Mouse (Mus musculus): ENCODE data around the gene Dock6. TPM values are rescaled to one million over a fixed set of nuclear protein-coding genes. Genes with fewer than 3 reads are reported as not detected.

The Dock6 gene
- polyA plus RNA-seq, 1 experiment from 2014 or later, result 14.0 TPM

DNA sequence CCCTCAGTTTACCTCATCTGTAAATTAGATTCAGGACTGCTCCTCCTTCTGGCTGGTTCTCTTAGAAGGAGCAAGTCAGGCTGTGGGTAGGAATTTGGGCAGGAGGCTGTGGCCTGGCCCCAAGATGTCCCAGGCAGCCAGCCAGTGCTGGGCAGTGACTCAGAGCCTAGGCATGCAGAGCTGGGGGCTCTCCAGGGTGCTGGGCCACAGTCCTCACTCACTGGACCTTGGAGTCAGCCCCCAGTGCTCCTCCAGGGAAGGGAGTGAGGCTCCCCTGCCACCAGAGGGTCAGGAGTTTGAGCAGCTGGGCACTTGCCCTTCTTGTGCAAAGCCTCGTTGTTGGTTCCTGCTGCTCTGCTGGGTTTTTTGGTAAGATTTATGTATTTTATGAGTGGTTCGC is 98.4 kb downstream of the Dock6 start:
- Histone ChIP-seq H3K4me1 (peaks cover 4% of the 10 kb centered on the region), H3K9me3 (replicated peaks) (no peaks in the 10 kb centered on the region), H3K27me3 (replicated peaks) (no peaks in the 10 kb centered on the region), H3K4me3 (replicated peaks) (no peak overlapping the region), H3K4me2 (no peak overlapping the region), H3K9ac (replicated peaks) (no peak overlapping the region), H3K27ac (replicated peaks) (no peak overlapping the region), H3K36me3 (peaks cover 5% of the 10 kb centered on the region)
- no peak for ATAC-seq (ENCODE audit: low FRiP score)
- 78% methylated on average over 2 of the region's 2 CpGs for WGBS

GRCm38 (mm10) chr9:21752252-21752792 is 100.1 kb downstream of the Dock6 start:
- WGBS, result 68% methylated on average over 10 of the region's 10 CpGs
- Histone ChIP-seq H3K36me3 (peaks cover 19% of the 10 kb centered on the region), H3K27ac (replicated peaks) (no peak overlapping the region), H3K4me2 (no peak overlapping the region), H3K9ac (replicated peaks) (no peak overlapping the region), H3K4me1 (peaks cover 6% of the 10 kb centered on the region), H3K27me3 (replicated peaks) (no peaks in the 10 kb centered on the region), H3K9me3 (replicated peaks) (no peaks in the 10 kb centered on the region), H3K4me3 (replicated peaks) (no peak overlapping the region)
- ATAC-seq (ENCODE audit: low FRiP score), result no peak

DNA sequence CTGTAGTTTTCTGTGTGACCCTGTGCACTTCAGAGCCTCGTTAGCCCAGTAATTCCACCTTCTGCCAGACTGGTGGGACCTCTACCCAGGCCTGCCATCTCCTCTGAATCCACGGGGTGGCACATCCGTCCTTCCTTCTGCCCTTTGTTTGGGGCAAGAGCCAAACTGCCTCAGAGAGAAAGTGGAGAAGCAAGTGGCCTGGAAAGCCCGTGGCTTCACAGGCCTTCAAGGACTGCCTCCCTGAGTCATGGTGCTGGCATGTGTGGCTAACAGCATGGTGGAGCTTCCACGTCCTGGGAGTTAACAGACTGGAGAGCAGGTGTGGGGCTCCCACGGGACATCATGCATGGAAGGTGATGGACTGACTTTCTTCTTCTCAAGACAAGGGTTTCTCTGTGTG is 101.1 kb downstream of the Dock6 start:
- 71% methylated on average over 6 of the region's 6 CpGs for WGBS
- Histone ChIP-seq H3K4me2 (no peak overlapping the region), H3K4me1 (peaks cover 6% of the 10 kb centered on the region), H3K27me3 (replicated peaks) (no peaks in the 10 kb centered on the region), H3K36me3 (peaks cover 29% of the 10 kb centered on the region), H3K9me3 (replicated peaks) (no peaks in the 10 kb centered on the region), H3K27ac (replicated peaks) (no peak overlapping the region), H3K9ac (replicated peaks) (no peak overlapping the region), H3K4me3 (replicated peaks) (no peak overlapping the region)
- ATAC-seq (ENCODE audit: low FRiP score), result no peak

DNA sequence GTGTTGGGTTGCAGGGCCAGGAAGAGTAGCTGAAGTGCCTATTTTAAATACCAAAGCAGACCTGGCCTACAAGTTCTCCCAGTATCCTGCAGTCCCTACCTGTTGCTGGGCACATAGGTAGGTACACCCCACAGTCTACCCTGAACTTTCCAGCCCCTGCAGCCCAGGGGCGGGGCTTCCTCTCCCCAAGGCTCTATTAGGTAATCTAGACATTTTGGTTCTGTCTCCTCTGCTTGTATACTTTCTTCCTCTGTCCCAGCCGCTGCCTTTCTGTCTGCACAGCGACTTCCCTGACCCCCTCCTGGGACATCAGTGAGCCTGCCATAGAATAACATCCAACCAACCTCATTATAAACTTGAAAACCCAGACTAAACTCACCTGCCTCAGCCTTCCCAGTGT is 102.1 kb downstream of the Dock6 start:
- H3K4me2 ChIP-seq, result no peak overlapping the region
- WGBS, result 83% methylated on average over 3 of the region's 3 CpGs

More for the DNA sequence above, 102.1 kb downstream of the Dock6 start:
- no peak overlapping the region for H3K4me3 ChIP-seq (replicated peaks)
- no peak overlapping the region for H3K27ac ChIP-seq (replicated peaks)
- H3K9me3 ChIP-seq (replicated peaks), result no peaks in the 10 kb centered on the region
- peaks cover 39% of the 10 kb centered on the region for H3K36me3 ChIP-seq
- H3K27me3 ChIP-seq (replicated peaks), result no peaks in the 10 kb centered on the region
- ATAC-seq (ENCODE audit: low FRiP score), result no peak
- H3K9ac ChIP-seq (replicated peaks), result no peak overlapping the region
- H3K4me1 ChIP-seq, result peaks cover 6% of the 10 kb centered on the region

Small RNA genes lying within 50 kb of the gene (microRNA-seq; reads per million reads assigned to microRNA genes)
- 3.5 reads per million, percentile 13 among the genes with 10 or more reads in this experiment for gene Mir7083

Other genes with a start within 250 kb of the Dock6 start
- gene Smarca4, start 236.5 kb downstream of the Dock6 start, polyA plus RNA-seq (2015; fragmentation: Nextera tagmentation; extraction: Ambion mirVana), result 110 and 111 TPM in 2 replicates
- 15.3 and 23.1 TPM in 2 replicates for gene Ldlr, start 129.2 kb downstream of the Dock6 start, polyA plus RNA-seq (2015; fragmentation: Nextera tagmentation; extraction: Ambion mirVana)
- gene Spc24, start 92.3 kb downstream of the Dock6 start, polyA plus RNA-seq (2015; fragmentation: Nextera tagmentation; extraction: Ambion mirVana), result 17.2 and 39.7 TPM in 2 replicates
- gene Kank2, start 53.9 kb downstream of the Dock6 start, polyA plus RNA-seq (2015; fragmentation: Nextera tagmentation; extraction: Ambion mirVana), result 4.9 and 7.4 TPM in 2 replicates
- gene Angptl8, start 17.1 kb downstream of the Dock6 start, polyA plus RNA-seq (2015; fragmentation: Nextera tagmentation; extraction: Ambion mirVana), result 0.42 and 1.1 TPM in 2 replicates
- gene Rab3d, start 65.6 kb upstream of the Dock6 start, polyA plus RNA-seq (2015; fragmentation: Nextera tagmentation; extraction: Ambion mirVana), result 23.6 and 24.7 TPM in 2 replicates
- 8.9 and 10.0 TPM in 2 replicates for gene Ccdc159, start 74.8 kb upstream of the Dock6 start, polyA plus RNA-seq (2015; fragmentation: Nextera tagmentation; extraction: Ambion mirVana)
- 52.8 and 54.6 TPM in 2 replicates for gene Tmem205, start 74.9 kb upstream of the Dock6 start, polyA plus RNA-seq (2015; fragmentation: Nextera tagmentation; extraction: Ambion mirVana)
- gene Plppr2, start 84.4 kb upstream of the Dock6 start, polyA plus RNA-seq (2015; fragmentation: Nextera tagmentation; extraction: Ambion mirVana), result 86.4 and 100 TPM in 2 replicates
- gene Swsap1, start 103.1 kb upstream of the Dock6 start, polyA plus RNA-seq (2015; fragmentation: Nextera tagmentation; extraction: Ambion mirVana), result 9.5 and 10.8 TPM in 2 replicates
- 1.0 and 2.2 TPM in 2 replicates for gene Epor, start 110.9 kb upstream of the Dock6 start, polyA plus RNA-seq (2015; fragmentation: Nextera tagmentation; extraction: Ambion mirVana)
- gene Rgl3, start 136.8 kb upstream of the Dock6 start, polyA plus RNA-seq (2015; fragmentation: Nextera tagmentation; extraction: Ambion mirVana), result 1.6 and 4.6 TPM in 2 replicates
- gene Ccdc151, start 150.0 kb upstream of the Dock6 start, polyA plus RNA-seq (2015; fragmentation: Nextera tagmentation; extraction: Ambion mirVana), result 4.0 and 4.5 TPM in 2 replicates
- gene Prkcsh, start 150.2 kb upstream of the Dock6 start, polyA plus RNA-seq (2015; fragmentation: Nextera tagmentation; extraction: Ambion mirVana), result 93.8 and 99.4 TPM in 2 replicates
- gene Elavl3, start 199.4 kb upstream of the Dock6 start, polyA plus RNA-seq (2015; fragmentation: Nextera tagmentation; extraction: Ambion mirVana), result 67.4 and 96.9 TPM in 2 replicates
- gene Gm49318, start 218.6 kb upstream of the Dock6 start, polyA plus RNA-seq (2015; fragmentation: Nextera tagmentation; extraction: Ambion mirVana), result not detected in 2 replicates
- 17.3 and 18.6 TPM in 2 replicates for gene Zfp653, start 218.7 kb upstream of the Dock6 start, polyA plus RNA-seq (2015; fragmentation: Nextera tagmentation; extraction: Ambion mirVana)
- gene Ecsit, start 232.8 kb upstream of the Dock6 start, polyA plus RNA-seq (2015; fragmentation: Nextera tagmentation; extraction: Ambion mirVana), result 63.9 and 65.5 TPM in 2 replicates
- gene Cnn1, start 246.6 kb upstream of the Dock6 start, polyA plus RNA-seq (2015; fragmentation: Nextera tagmentation; extraction: Ambion mirVana), result 0.84 and 34.2 TPM in 2 replicates